Mouse (Mus musculus) cortical plate, adult 2 months (tissue): ENCODE measurements around the gene Tiam2. TPM values are rescaled to one million over a fixed set of nuclear protein-coding genes. Genes with fewer than 3 reads are reported as not detected.
A peak's percentile ranks its signal among the peaks of the same experiment; 100 is the strongest.

ENCODE experiments used
- H3K27ac ChIP-seq: fragments of 200-500 bp; 2 replicates; pipeline ENCODE4 v1.5.1; 2012; ENCODE audit warnings: low read length, control low read depth, inconsistent platforms; ENCODE audit not compliant: insufficient read depth
- H3K4me1 ChIP-seq: fragments of 200-500 bp; 2 replicates; pipeline ENCODE4 v1.6.1; 2011; ENCODE audit warnings: low read length; ENCODE audit not compliant: control insufficient read depth, insufficient read depth
- H3K4me3 ChIP-seq: fragments of 200-500 bp; 2 replicates; pipeline ENCODE4 v1.5.1; 2011; ENCODE audit warnings: mild to moderate bottlenecking, low read length, control low read depth; ENCODE audit not compliant: insufficient read depth
- CTCF ChIP-seq: fragments of 200-500 bp; IDR thresholded peaks from 2 replicates; pipeline ENCODE4 v1.5.1; 2011; ENCODE audit warnings: mild to moderate bottlenecking, control low read depth, low read length; ENCODE audit not compliant: insufficient read depth; ENCODE audit errors: extremely low read depth
- POLR2A ChIP-seq: fragments of 200-500 bp; IDR thresholded peaks from 2 replicates; pipeline ENCODE4 v1.6.1; 2011; ENCODE audit warnings: mild to moderate bottlenecking, low read length, control low read depth; ENCODE audit not compliant: insufficient read depth; ENCODE audit errors: extremely low read depth
- polyA plus RNA-seq: library from polyadenylated mRNA; depleted of rRNA; stranded (reverse); fragments of >200 nt; gene quantifications from 2 replicates; pipeline ENCODE4 v1.2.3, GENCODE M21; 2012

Gene Tiam2
- polyA plus RNA-seq, 1 experiment = 75.3 TPM

DNA sequence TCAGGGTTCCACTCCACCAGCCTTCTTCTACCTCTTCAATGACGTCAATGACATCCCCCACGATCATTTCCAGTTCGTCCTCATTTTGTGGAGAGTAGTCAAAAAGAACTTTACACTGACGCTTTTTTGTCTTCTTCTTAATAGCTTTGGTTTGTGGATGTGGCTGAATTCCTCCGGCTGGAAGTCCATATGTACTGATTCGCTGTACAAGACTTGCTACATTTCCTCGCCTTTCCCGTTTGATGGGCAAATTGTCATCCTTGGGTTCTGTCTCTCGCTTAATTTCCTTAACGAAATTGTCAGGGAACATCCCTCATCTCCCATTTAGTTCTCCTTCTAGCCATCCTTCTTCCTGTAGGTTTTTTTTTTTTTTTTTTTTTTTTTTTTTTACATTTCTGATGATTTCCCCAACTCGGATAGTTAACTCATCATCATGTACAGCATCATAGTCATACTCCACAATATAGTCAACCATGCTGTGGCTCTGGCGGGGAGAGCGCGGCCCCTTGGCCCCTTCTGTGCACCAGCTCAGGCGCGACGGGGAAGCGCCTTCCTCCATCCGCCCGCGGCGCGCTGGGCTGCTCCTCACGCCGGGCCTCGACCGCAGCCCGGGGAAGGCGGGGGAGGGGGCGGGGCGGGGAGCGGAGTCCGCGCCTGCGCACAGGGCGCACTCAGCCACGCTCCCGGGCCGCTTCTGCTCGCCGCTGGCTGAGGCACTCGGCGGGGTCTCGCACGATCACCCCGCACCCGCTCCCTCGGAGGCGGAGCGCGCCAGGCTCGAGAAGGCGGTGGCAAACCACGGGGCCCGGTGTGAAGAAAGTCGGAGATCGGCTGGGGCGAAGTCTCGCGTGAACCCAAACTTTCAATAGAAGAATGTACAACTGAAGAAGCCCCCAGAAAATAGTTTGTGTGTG lies 12.4 kb upstream of the Tiam2 start:
- Histone ChIP-seq H3K27ac (no peak overlapping the region), H3K4me1 (no peaks in the 10 kb centered on the region), H3K4me3 (peak overlapping the region; percentile 50)
- TF ChIP-seq CTCF (no peak), POLR2A (no peak)

DNA sequence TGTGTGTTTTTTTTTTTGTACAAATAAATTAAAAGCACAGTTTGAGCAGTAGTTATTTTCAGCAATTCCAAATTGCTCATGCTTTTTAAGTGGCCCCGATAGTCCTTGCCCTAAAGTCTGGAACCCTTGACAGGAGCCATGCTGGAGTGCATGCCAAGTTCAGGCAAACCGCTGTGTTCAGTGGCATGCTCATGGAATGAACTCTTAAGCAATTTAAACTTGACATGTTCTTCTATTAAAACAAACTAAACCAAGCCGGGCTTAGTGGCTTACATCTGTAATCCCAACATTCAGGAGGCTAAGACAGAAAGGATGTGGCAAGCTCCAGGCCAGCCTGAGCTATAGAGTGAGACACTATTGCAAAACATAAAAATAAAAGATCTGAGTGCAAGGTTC lies 11.8 kb upstream of the Tiam2 start:
- TF ChIP-seq CTCF (no peak), POLR2A (no peak)
- Histone ChIP-seq H3K4me1 (no peaks in the 10 kb centered on the region), H3K27ac (no peak overlapping the region), H3K4me3 (peak overlapping the region; percentile 50; the same call in 1 of the 2 replicates)

DNA sequence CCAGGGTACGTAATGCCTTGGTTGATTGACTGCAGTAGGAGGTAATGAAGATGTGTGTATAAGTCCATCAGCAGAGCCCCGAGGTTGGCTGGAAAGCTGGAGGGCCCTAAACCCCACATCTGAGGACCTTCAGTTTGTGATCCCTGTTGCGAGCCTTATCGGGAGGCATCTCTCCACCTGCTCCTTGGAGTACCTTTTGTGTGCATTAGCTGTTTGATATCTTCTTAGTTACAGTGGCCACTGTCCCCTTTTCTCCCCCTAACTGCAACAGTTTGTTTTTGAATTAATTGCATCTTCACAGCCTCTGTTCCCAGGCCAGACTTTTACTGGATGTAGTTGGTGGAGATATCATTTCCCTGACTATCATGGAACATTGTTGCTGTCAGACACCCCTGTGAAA lies 10.8 kb upstream of the Tiam2 start:
- TF ChIP-seq POLR2A (no peak), CTCF (no peak)
- Histone ChIP-seq H3K27ac (no peak overlapping the region), H3K4me1 (no peaks in the 10 kb centered on the region), H3K4me3 (no peak overlapping the region)

DNA sequence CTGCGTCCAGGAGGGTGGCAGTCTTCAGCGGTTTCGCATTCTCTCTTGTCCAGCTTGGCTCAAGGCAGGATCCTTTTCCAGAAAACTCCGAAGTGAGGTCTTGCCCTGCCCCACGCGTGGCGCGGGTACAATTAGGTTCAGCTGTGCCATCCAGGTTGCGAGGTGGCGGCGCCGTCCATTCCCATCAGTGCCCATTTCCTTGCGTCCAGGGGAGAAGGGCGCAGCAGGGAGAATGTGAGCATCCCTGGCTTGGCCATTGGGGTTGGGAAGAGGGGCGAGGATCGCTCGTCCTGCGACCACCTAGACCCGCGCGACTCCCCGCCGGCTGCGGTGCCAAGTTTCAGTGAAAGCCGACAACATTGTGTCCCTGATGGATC lies 518 bp downstream of the Tiam2 start:
- no peak for TF ChIP-seq CTCF
- no peak for TF ChIP-seq POLR2A
- Histone ChIP-seq H3K4me3 (peak overlapping the region; percentile 27), H3K27ac (no peak overlapping the region), H3K4me1 (0 out of 2 replicates have a peak, but pooled peaks cover 1% of the 10 kb centered on the region)

DNA sequence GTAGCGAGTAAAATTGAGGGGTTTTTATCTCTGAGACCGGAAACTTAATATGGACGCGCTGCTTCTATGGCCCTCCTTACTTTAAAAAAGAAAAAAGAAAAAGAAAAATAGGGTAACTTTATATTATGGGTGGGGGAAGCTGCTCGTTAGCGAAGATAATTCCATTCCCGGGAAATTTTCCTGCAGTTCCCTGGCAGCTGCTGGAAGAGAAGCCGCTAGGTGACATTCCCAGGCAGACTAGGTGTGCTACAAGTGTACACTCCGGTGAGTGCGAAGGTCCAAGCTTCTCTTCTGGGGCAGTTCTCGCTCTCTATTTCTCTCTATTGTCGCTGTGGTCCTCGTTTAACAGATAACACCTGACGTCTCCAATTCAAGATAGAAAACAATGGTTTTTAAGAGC lies 962 bp downstream of the Tiam2 start:
- Histone ChIP-seq H3K27ac (no peak overlapping the region), H3K4me1 (0 out of 2 replicates have a peak, but pooled peaks cover 1% of the 10 kb centered on the region), H3K4me3 (peak overlapping the region; percentile 27; the same call in 1 of the 2 replicates)
- TF ChIP-seq POLR2A (no peak), CTCF (no peak)

DNA sequence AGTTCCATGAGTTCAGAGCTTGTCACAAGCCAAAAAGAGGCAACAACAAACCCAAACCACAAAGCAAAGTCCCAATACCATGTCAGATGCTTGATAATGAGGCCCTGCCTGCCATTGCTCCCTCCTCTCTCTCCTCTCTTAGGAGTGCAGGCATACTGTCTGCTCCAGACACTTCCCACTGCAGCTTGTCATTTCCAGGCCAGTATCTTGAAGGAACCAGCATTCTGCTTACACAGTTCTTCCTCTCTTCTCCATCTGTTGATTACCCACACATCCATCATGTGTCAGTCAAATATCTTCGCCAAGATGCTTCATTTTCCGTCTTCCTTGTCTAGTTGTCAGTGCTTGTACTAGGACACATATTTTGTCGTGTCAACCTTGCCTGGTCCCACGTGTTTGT lies 2.4 kb downstream of the Tiam2 start:
- H3K4me1 ChIP-seq = 0 out of 2 replicates have a peak, but pooled peaks cover 1% of the 10 kb centered on the region
- H3K27ac ChIP-seq = no peak overlapping the region
- no peak overlapping the region for H3K4me3 ChIP-seq
- TF ChIP-seq CTCF (no peak), POLR2A (no peak)

DNA sequence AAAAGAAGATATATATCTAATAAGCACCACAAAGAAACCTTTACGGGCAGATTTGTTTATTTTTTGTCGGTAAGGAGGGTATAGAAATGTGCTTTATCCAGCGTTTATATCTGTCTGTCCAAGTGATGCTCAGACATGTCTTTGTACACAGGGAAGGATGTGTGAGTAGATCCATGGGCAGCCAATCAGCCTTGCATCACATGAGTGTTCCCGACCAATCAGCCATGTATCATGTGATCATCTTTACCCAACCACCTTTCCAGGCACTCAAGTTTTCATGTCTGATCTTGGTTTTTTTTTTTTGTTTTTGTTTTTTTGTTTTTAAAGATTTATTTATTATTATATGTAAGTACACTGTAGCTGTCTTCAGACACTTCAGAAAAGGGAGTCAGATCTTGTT lies 3.1 kb downstream of the Tiam2 start:
- no peak for TF ChIP-seq POLR2A
- TF ChIP-seq CTCF = no peak
- Histone ChIP-seq H3K4me3 (no peak overlapping the region), H3K27ac (no peak overlapping the region), H3K4me1 (0 out of 2 replicates have a peak, but pooled peaks cover 1% of the 10 kb centered on the region)

DNA sequence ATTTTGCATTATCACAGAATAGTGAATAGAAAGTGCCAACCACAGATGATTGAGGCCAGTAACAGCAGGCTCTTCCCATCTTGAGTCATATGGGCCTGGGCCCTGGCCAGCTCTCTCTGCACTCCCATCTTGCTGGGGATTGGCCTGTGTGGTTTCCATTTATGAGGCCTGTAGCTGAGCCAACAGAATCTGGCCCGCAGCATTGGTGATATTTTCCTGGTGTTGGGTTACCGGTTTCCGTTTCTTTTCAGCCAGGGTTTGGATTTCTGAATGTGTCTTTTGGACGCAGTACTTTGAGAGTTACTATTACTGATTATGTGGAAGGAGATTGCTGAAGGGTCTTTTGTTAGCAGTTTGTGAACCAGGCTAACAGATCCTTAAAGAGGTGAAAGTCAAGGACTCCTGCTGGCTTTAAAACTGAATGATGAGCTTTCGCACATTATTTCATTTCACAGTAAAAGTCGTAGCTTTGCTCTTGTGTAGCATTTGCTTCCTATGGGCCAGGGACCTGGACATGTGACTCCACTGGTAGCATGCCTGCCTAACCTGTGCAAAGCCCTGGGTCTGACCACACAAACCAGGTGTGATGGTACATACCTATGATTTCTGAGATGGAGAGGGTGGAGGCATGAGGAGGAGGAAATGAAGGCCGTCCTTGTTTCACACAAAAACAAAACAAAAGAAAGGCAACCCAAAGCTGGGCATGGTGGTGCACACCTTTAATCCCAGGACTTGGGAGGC lies 5.5 kb downstream of the Tiam2 start:
- Histone ChIP-seq H3K4me1 (peaks cover 3% of the 10 kb centered on the region; the same call in 1 of the 2 replicates), H3K27ac (no peak overlapping the region), H3K4me3 (no peak overlapping the region)
- TF ChIP-seq CTCF (no peak), POLR2A (no peak)

DNA sequence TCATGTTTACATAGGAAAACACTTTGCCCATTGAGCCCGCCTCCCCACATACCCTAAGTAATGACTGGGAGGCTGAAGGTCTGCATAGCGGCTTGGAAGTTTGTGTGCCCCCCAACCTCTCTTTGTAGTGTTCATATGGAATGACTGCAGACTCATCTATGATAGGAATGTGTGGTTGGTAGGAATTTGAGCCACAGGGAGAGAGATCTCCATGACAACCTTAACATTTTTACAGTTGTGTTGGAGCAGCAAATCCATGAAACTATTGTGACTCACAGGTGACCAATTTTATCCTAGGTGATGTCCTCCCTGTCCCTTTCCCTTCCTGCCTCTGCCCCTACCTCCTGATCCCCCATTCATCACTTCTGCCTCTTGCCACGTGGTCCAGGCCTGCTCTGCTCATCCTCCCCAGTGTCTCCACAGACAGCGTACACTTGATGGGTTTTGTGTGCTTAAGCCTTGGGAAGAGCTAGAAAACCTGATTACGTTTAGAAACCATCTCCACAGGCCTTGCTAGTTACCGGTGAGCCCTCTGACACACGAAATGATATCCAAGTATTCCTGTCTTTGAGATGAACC lies 9.9 kb downstream of the Tiam2 start:
- peaks cover 3% of the 10 kb centered on the region; the same call in 1 of the 2 replicates for H3K4me1 ChIP-seq
- H3K27ac ChIP-seq = no peak overlapping the region
- no peak for TF ChIP-seq POLR2A
- no peak for TF ChIP-seq CTCF

More for the DNA sequence above, 9.9 kb downstream of the Tiam2 start:
- no peak overlapping the region for H3K4me3 ChIP-seq
